Mouse (Mus musculus) brain, adult 10 weeks (tissue): ENCODE measurements around the gene Ccdc148. TPM values are rescaled to one million over a fixed set of nuclear protein-coding genes. Genes with fewer than 3 reads are reported as not detected.

Source experiments
- polyA plus RNA-seq: library from polyadenylated mRNA; stranded (reverse); fragments of 350-450 nt; fragmentation: Illumina TruSeq; extraction: RNeasy Lipid Tissue Mini Kit (QIAGEN cat#74804); gene quantifications from one replicate; pipeline ENCODE4 v1.2.3, GENCODE M21; 2015; ENCODE audit warnings: low read depth, low replicate concordance

Ccdc148 gene
- polyA plus RNA-seq: 7.5 TPM

DNA sequence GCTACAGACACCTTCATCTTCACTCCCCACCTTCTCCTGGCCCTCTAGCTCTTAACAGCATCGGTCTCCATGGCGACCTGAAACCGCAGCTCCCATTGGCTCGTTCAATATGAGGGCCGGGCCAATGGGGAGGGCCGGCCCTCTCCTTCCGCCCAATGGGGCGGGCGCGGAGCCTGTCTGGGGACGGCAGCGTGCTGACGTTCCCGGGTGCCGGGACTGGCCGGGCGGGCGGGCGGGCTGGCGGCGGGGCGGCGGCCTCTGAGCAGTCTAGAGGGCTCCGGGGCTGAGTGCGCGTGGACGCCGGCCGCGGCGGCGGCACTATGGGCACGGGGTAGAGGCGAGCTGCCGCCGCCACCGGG, at the start of gene Ccdc148, which contains the start of gene Pkp4:
Ccdc148 (minus strand) TSS at position 79 of the 359 bp plus-strand sequence.
Pkp4 (plus strand) TSS at position 246 of the 359 bp plus-strand sequence.

DNA sequence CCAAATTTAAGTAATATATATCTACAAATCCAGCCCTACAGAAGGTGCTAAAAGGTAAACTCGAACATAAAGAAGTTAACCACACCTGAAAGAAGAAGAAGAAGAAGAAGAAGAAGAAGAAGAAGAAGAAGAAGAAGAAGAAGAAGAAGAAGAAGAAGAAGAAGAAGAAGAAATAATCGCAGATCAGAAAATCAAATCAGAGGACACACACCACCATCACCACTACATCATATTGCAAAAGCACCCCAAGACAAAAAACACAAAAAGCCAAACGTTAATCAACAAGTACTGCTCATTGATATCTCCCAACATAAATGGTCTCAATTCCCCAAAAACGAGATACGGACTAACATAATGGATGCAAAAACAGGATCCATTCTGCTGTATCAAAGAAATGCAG, 301.3 kb downstream of the Ccdc148 start, which contains the start of gene Gm11099:
Gm11099 (plus strand) TSS at position 301 of the 400 bp plus-strand sequence.

Other genes starting within 250 kb of the Ccdc148 start
- gene Pkp4, start 167 bp upstream of the Ccdc148 start, polyA plus RNA-seq: 173 TPM